7 mouse cellular contexts compared by ENCODE assay signal in genomic region chr13:92636910-92637275, GRCm38 (mm10). TPM values are rescaled to one million over a fixed set of nuclear protein-coding genes. Genes with fewer than 3 reads are reported as not detected.
DNase-seq lines count a peak whose midpoint lies in the region; ATAC-seq and TF ChIP-seq lines count a peak whose summit lies in the region.

No protein-coding gene starts in this region.

- TF ChIP-seq POLR2A in spleen, adult 2 months (IDR thresholded peaks at IDR 0.05; ENCODE audit: low read depth, low read length): no peak

- H3K4me3 ChIP-seq in G1E (ENCODE audit: low read depth, low read length): peak overlapping the region; percentile 55; the same call in 1 of the 2 replicates
- H3K4me3 ChIP-seq in forebrain, embryonic 16.5 days (replicated peaks; ENCODE audit: low read length): no peak overlapping the region
- no peak overlapping the region for H3K4me3 ChIP-seq in hindbrain, embryonic 16.5 days (ENCODE audit: low read length)
- no peak overlapping the region for H3K4me3 ChIP-seq in limb, embryonic 11.5 days (ENCODE audit: low read depth, low read length)
- no peak overlapping the region for H3K4me3 ChIP-seq in midbrain, embryonic 12.5 days
- H3K4me3 ChIP-seq in spleen, adult 2 months (ENCODE audit: extremely low read depth, insufficient read depth, insufficient read length): no peak overlapping the region; the same call in 1 of the 2 replicates

- TF ChIP-seq CTCF in G1E (IDR thresholded peaks at IDR 0.05; ENCODE audit: low read depth, low read length): no peak
- TF ChIP-seq CTCF in spleen, adult 2 months (IDR thresholded peaks at IDR 0.05; ENCODE audit: extremely low read depth, insufficient read depth, insufficient read length, insufficient replicate concordance): no peak

- peaks cover 16% of the 10 kb centered on the region for H3K36me3 ChIP-seq in G1E (replicated peaks)
- H3K36me3 ChIP-seq in forebrain, embryonic 16.5 days (ENCODE audit: control insufficient read depth, insufficient read depth): no peaks in the 10 kb centered on the region
- no peaks in the 10 kb centered on the region for H3K36me3 ChIP-seq in hindbrain, embryonic 16.5 days (ENCODE audit: control insufficient read depth, insufficient read depth, low read length)
- no peaks in the 10 kb centered on the region for H3K36me3 ChIP-seq in limb, embryonic 11.5 days (ENCODE audit: control insufficient read depth, insufficient read depth, low read length)
- H3K36me3 ChIP-seq in midbrain, embryonic 12.5 days: no peaks in the 10 kb centered on the region
- H3K36me3 ChIP-seq in spleen, adult 2 months (ENCODE audit: control insufficient read depth, insufficient read depth, low read length): no peaks in the 10 kb centered on the region

- no peak overlapping the region for H3K27ac ChIP-seq in forebrain, embryonic 16.5 days (ENCODE audit: low read length)
- 0 out of 2 replicates have a peak overlapping the region, but pooled peaks have one; percentile 25 for H3K27ac ChIP-seq in hindbrain, embryonic 16.5 days (ENCODE audit: low read depth, low read length)
- peak overlapping the region; percentile 73 for H3K27ac ChIP-seq in limb, embryonic 11.5 days (replicated peaks; ENCODE audit: low read depth, low read length)
- H3K27ac ChIP-seq in midbrain, embryonic 12.5 days (replicated peaks): no peak overlapping the region
- H3K27ac ChIP-seq in spleen, adult 2 months (ENCODE audit: insufficient read depth, low read length): no peak overlapping the region

- DNase-seq in G1E (ENCODE audit: low spot score): peak; percentile 84
- peak; percentile 72 for DNase-seq in adrenal gland, postnatal 10 days
- DNase-seq in limb, embryonic 11.5 days (ENCODE audit: low spot score): peak; percentile 81
- peak; percentile 43 to 51 for DNase-seq in spleen, adult 2 months (ENCODE audit: low read depth in 1 of 2, low spot score in 2 of 2)

- peaks cover 53% of the 10 kb centered on the region for H3K4me1 ChIP-seq in G1E (ENCODE audit: insufficient read depth, low read depth, low read length)
- peaks cover 12% of the 10 kb centered on the region for H3K4me1 ChIP-seq in forebrain, embryonic 16.5 days (replicated peaks; ENCODE audit: control insufficient read depth, insufficient read depth, low read length)
- H3K4me1 ChIP-seq in hindbrain, embryonic 16.5 days (ENCODE audit: control insufficient read depth, insufficient read depth, low read depth, low read length): peaks cover 20% of the 10 kb centered on the region
- peaks cover 40% of the 10 kb centered on the region for H3K4me1 ChIP-seq in limb, embryonic 11.5 days (ENCODE audit: control insufficient read depth, insufficient read depth, low read length)
- peaks cover 17% of the 10 kb centered on the region for H3K4me1 ChIP-seq in midbrain, embryonic 12.5 days
- peaks cover 25% of the 10 kb centered on the region; the same call in 1 of the 2 replicates for H3K4me1 ChIP-seq in spleen, adult 2 months (ENCODE audit: control insufficient read depth, insufficient read depth, insufficient read length)

- H3K4me2 ChIP-seq in forebrain, embryonic 16.5 days (ENCODE audit: low read length): no peak overlapping the region
- 0 out of 2 replicates have a peak overlapping the region, but pooled peaks have one; percentile 31 for H3K4me2 ChIP-seq in hindbrain, embryonic 16.5 days (ENCODE audit: low read length)
- H3K4me2 ChIP-seq in limb, embryonic 11.5 days (ENCODE audit: low read depth, severe bottlenecking): peak overlapping the region; percentile 16; the same call in 1 of the 2 replicates
- peak overlapping the region; percentile 35 for H3K4me2 ChIP-seq in midbrain, embryonic 12.5 days (replicated peaks)

- no peaks in the 10 kb centered on the region for H3K27me3 ChIP-seq in G1E (ENCODE audit: insufficient read depth, low read length)
- no peaks in the 10 kb centered on the region for H3K27me3 ChIP-seq in forebrain, embryonic 16.5 days (replicated peaks; ENCODE audit: control insufficient read depth, insufficient read depth, low read length)
- no peaks in the 10 kb centered on the region for H3K27me3 ChIP-seq in hindbrain, embryonic 16.5 days (replicated peaks; ENCODE audit: control insufficient read depth, insufficient read depth, low read length)
- no peaks in the 10 kb centered on the region for H3K27me3 ChIP-seq in limb, embryonic 11.5 days (ENCODE audit: control insufficient read depth, insufficient read depth, low read length)
- H3K27me3 ChIP-seq in midbrain, embryonic 12.5 days: no peaks in the 10 kb centered on the region
- H3K27me3 ChIP-seq in spleen, adult 2 months (ENCODE audit: control insufficient read depth, insufficient read depth, low read length): no peaks in the 10 kb centered on the region

- no peaks in the 10 kb centered on the region for H3K9me3 ChIP-seq in G1E (replicated peaks)
- no peaks in the 10 kb centered on the region for H3K9me3 ChIP-seq in forebrain, embryonic 16.5 days (ENCODE audit: control insufficient read depth, low read length)
- H3K9me3 ChIP-seq in hindbrain, embryonic 16.5 days (ENCODE audit: control insufficient read depth, low read length): no peaks in the 10 kb centered on the region
- H3K9me3 ChIP-seq in limb, embryonic 11.5 days (ENCODE audit: control insufficient read depth, low read length): no peaks in the 10 kb centered on the region
- H3K9me3 ChIP-seq in midbrain, embryonic 12.5 days: no peaks in the 10 kb centered on the region

- peak; percentile 99 for ATAC-seq in G1E (ENCODE audit: extremely low read depth, insufficient number of reproducible peaks, low FRiP score, poor library complexity, severe bottlenecking)
- peak; percentile 85 for ATAC-seq in forebrain, embryonic 16.5 days
- peak; percentile 79 for ATAC-seq in hindbrain, embryonic 16.5 days
- ATAC-seq in limb, embryonic 11.5 days (ENCODE audit: insufficient number of reproducible peaks, low FRiP score, low TSS enrichment, low read depth): peak; percentile 84
- ATAC-seq in midbrain, embryonic 12.5 days (ENCODE audit: low FRiP score, low read depth): peak; percentile 73

- WGBS in forebrain, embryonic 16.5 days: under 1% methylated on average over 7 of the region's 7 CpGs
- 3% methylated on average over 7 of the region's 7 CpGs for WGBS in hindbrain, embryonic 16.5 days
- 2% methylated on average over 7 of the region's 7 CpGs for WGBS in limb, embryonic 11.5 days
- under 1% methylated on average over 7 of the region's 7 CpGs for WGBS in midbrain, embryonic 12.5 days
- WGBS in spleen, adult 2 months: under 1% methylated on average over 7 of the region's 7 CpGs

- peak overlapping the region; percentile 11; the same call in 1 of the 2 replicates for H3K9ac ChIP-seq in forebrain, embryonic 16.5 days (replicated peaks; ENCODE audit: low read depth, low read length)
- H3K9ac ChIP-seq in hindbrain, embryonic 16.5 days (ENCODE audit: low read depth, low read length): no peak overlapping the region
- H3K9ac ChIP-seq in limb, embryonic 11.5 days (ENCODE audit: low read length): 0 out of 2 replicates have a peak overlapping the region, but pooled peaks have one; percentile 41
- H3K9ac ChIP-seq in midbrain, embryonic 12.5 days (replicated peaks): no peak overlapping the region

RNA-seq across cellular contexts. Expression of gene Serinc5, which starts 26.0 kb away (rescaled TPM):
- total RNA-seq in G1E (2014; fragmentation: Nextera tagmentation) (27.6 and 43.2 TPM in 2 replicates), G1E (2017) (11.9 and 13.2 TPM in 2 replicates)
- polyA plus RNA-seq in G1E (2012): 4.8 and 7.1 TPM in 2 replicates
- total RNA-seq in adrenal gland, postnatal 10 days (2021): 10 to 100 TPM; 47.6 to 50.4 TPM
- polyA plus RNA-seq in forebrain, embryonic 16.5 days (2015; fragmentation: Nextera tagmentation; extraction: Ambion mirVana): 21.6 and 28.8 TPM in 2 replicates
- polyA plus RNA-seq in hindbrain, embryonic 16.5 days (2015; fragmentation: Nextera tagmentation; extraction: Ambion mirVana): 14.7 and 19.7 TPM in 2 replicates
- polyA plus RNA-seq in limb, embryonic 11.5 days (2014; fragmentation: Nextera tagmentation; extraction: Ambion mirVana): 7.0 and 7.4 TPM in 2 replicates
- polyA plus RNA-seq in midbrain, embryonic 12.5 days (2016; fragmentation: Nextera tagmentation; extraction: Ambion mirVana): 12.5 and 12.7 TPM in 2 replicates
- polyA plus RNA-seq in spleen, adult 2 months (2012; rRNA removed): 16.4 and 23.8 TPM in 2 replicates

Comparison
In these comparisons a context has a peak if more than half of its experiments do, and no peak if none do; other contexts are left out.
1. H3K27ac ChIP-seq: peak in hindbrain, embryonic 16.5 days (single experiment) and limb, embryonic 11.5 days (single experiment); none in forebrain, embryonic 16.5 days (single experiment), midbrain, embryonic 12.5 days (single experiment) and spleen, adult 2 months (single experiment).
2. H3K9ac ChIP-seq: peak in forebrain, embryonic 16.5 days (single experiment) and limb, embryonic 11.5 days (single experiment); none in hindbrain, embryonic 16.5 days (single experiment) and midbrain, embryonic 12.5 days (single experiment).
3. Peak in every context shown above with its lines, with median percentiles within 50 percentile points of each other: ATAC-seq and DNase-seq.